Mouse (Mus musculus) bone marrow macrophage, adult 2 months (primary cell): ENCODE results near the gene Atmin.

Experiments used
- CTCF ChIP-seq: IDR thresholded peaks from 2 replicates; pipeline ENCODE4 v1.5.1; 2012; ENCODE audit warnings: low read depth, mild to moderate bottlenecking, low read length, moderate library complexity
- POLR2A ChIP-seq: IDR thresholded peaks from 2 replicates; pipeline ENCODE4 v1.6.1; 2012; ENCODE audit warnings: mild to moderate bottlenecking, low read depth, low read length, borderline replicate concordance

DNA sequence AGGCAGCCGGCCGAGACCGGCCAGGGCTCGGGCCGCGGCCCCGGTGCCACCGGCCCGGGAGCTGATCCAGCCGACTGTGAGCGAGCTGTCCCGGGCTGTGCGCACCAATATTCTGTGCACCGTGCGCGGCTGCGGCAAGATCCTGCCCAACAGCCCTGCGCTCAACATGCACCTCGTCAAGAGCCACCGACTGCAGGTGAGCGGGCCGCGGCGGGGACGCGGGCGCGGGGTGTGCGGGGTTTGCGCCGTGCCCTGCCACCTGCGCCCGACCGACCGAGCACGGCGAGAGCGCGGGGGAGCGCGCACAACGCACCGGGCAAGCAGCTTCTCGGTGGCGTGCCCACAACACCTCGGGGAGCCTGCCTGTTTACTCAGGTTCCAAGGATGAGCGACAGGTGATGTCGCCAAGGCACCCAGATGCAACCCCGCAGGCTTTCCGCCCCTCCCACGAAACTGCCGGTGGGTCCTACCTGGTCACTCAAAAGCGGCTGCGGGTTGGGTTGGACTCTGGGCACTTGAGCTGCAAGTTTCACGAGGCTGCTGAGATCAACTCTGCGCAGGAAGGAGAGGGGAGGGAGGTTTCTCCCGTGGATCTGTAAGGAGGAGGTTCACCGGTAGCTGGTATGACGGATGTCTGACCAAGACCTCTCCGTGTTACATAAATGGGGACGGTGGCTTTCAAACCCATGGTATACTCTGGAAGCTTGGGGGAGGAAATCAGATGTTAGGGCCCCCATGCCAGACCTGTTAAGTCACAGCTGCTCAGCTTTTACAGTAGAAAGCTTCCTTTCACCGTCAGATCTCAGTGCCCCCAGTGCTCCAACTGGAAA lies 577 bp downstream of the Atmin start:
- TF ChIP-seq CTCF, result no peak
- TF ChIP-seq POLR2A, result no peak
